Mouse (Mus musculus): ENCODE data around the gene Rarb.
"Not testable (repeated sequence)": the region's sequence is repeated elsewhere in the genome, so short reads cannot be mapped to it uniquely, and the experiment has no call there.

The Rarb gene

DNA sequence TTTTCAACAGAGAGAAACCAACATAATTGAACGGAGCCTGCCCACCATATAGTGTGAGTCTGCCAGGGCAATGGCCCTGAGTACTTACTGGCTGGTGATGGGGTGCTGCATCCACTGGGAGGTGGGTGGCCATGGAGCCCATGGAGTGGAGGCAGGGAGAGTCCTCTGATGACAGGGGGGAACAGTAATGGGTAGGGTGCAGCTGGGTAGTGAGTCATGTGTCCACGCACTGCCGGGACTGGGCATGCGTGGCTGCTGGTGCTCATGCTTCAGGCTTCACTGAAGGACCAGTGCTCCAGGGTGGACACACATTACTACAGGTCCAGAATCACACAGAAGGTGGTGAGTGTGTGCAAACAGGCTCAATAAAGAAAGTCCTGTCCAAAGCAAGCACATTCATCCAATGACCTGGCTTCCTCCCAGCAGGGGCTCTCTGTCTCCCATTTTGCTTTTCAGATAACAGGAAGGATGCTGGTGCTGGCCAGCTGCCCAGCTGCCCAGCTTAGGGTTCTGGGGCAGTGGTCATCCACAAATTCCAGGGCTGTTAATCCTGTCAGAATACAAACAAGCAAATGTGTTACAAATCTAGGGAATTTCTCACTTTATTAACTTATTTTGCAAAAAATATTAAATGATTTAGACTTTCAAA lies at the start of gene Rarb:
Gene Rarb (minus strand): TSS at position 555 of the 649 bp plus-strand sequence.
- in situ Hi-C loops (cut with MboI): no loop called here

GRCm38 (mm10) chr14:16842036-16842435 lies 23.1 kb upstream of the Rarb start:
- in situ Hi-C loops (cut with MboI): no loop called here

DNA sequence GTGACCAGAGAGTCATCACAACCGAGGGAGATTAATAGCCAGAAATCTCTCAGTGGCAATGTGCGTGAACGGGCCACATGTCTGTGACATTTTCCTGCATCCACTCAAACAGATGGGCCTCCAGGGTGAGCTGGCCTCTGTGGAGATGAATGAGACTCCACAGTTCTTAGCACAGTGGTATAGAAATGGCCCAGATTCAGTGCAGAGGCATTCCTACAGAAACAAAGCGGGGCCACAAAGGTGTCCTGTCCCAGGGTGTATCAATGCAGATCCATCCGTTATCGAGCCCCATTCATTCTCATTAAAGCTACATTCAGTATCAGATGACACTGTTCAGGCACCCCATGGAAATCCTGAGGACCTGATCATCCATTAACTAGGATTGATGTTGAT lies 22.6 kb upstream of the Rarb start:
- in situ Hi-C loops (cut with MboI): no loop called here

DNA sequence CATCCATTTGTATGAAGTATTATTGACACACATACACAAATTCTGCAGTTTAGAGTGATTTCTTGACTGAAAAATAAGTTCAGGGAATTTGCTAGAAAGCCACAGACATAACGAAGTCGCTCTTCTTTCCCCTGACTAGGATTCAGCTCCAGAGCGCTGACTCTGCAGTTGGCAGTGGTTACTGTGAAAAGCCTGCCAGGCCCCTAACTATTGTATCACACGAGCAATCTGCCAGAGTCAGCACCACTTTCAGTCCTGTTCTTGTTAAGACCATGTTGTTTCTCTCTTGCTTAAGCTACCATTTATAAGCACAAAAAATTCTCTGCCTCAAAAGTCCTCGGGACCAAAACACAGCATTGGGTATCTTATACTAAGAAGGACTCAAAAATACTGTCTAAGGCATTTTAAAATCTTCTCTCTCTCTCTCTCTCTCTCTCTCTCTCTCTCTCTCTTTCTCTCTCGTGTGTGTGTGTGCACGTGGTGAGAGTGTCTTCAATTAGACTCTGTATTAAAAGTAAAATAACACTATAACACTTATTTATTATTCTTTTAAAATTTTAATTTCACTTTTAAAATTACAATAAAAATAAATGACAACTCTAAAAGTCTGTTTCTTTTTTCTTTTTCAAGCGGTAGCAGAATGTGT lies 22.1 kb upstream of the Rarb start:
- in situ Hi-C loops (cut with MboI): no loop called here

DNA sequence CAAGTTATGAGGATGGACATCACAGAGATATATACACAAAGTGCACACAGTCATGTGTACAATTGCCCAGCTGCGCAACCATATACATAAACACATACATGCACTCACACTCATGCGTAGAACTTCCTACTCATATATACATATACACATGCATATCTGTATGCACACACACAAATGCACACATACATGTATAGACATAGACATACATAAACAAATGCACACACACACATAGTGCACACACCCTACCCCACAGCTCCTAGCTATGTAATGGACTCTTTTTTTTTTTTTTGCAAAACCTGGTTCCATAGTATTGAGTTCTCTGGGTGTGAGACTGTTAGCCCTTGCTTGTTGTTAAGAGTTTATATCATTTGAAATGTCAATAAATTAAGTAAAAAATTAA lies 21.2 kb upstream of the Rarb start:
- in situ Hi-C loops (cut with MboI): no loop called here

GRCm38 (mm10) chr14:16815096-16815741 lies 3.7 kb downstream of the Rarb start:
- in situ Hi-C loops (cut with MboI): no loop called here

- in situ Hi-C loops (cut with MboI): no loop called here
Measured at GRCm38 (mm10) chr14:16806155-16806554, 12.8 kb downstream of the Rarb start.

DNA sequence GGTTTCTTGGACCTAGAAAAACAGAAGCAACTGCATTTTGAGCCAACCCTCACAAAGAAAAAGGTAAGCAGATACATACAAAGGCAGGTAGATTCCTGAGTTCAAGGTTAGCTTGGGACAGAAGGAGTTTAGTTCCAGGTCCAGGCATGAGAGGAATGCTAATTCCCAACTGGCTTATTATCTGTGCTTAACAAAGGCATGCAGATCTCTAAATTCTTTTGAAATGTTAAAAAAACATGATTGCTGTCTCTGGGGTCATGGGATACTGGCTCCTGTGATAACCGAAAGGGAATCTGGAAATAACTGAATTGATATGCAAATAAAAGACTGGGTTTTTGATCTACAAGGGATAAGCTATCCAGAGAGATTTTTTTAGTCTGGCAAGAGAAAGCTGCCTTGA lies 28.8 kb downstream of the Rarb start:
- in situ Hi-C loops (cut with MboI): no loop called here

DNA sequence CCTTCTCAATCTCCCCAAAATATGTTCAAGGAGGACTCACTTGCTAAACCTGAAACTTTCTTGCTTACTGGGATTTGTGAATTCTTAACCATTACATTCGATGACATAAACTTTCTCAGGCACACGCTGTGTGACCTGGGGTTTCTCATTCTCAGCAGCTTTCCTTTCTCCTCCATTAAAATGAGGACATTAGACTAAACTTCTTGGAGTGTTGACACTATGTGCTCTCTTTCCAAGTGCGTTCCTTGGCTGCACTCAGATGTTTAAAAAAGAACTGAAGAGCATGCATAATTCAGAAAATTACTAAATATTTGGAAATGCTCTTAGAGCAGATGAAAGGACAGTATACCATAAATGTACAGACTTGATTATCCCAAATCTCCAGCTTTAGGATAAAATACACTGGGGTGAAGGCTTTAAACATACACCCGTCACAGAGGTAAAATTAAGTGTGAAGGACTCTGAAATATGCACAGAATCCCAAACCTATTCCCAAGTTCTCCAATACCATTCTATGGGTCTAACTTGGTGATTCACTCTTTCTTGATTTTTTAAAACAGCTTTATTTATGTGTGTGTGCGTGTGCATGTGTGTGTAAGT lies 36.9 kb downstream of the Rarb start:
- in situ Hi-C loops (cut with MboI): no loop called here

- in situ Hi-C loops (cut with MboI): no loop called here
Measured at GRCm38 (mm10) chr14:16776723-16777381, 42.1 kb downstream of the Rarb start.

- in situ Hi-C loops (cut with MboI): no loop called here
Measured at GRCm38 (mm10) chr14:16772927-16773326, 46.0 kb downstream of the Rarb start.

GRCm38 (mm10) chr14:16765891-16766290 lies 53.1 kb downstream of the Rarb start:
- in situ Hi-C loops (cut with MboI): no loop called here

- in situ Hi-C loops (cut with MboI): no loop called here
Measured at GRCm38 (mm10) chr14:16762773-16763172, 56.2 kb downstream of the Rarb start.

GRCm38 (mm10) chr14:16758773-16759434 lies 60.1 kb downstream of the Rarb start:
- in situ Hi-C loops (cut with MboI): no loop called here

DNA sequence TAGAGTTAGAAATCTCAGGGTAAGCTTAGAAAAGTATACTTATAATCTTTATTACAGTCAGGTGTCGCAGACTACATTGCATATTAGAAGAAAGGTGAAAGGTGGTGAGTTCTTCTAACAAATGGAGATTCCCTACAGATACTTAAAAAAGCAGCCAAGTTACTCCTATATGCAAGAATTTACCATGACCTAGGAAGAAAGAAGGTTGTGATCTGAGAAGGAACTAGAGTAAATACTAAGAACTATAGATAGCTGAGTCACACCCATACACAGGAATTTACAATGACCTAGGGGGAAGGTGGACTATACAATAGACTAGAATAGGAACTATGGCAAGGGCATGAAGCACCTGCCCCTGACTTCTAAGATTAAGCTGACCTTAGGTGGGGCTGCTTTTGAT lies 63.4 kb downstream of the Rarb start:
- in situ Hi-C loops (cut with MboI): not testable (repeated sequence)

GRCm38 (mm10) chr14:16752648-16753047 lies 66.3 kb downstream of the Rarb start:
- in situ Hi-C loops (cut with MboI): no loop called here

- in situ Hi-C loops (cut with MboI): no loop called here
Measured at GRCm38 (mm10) chr14:16746982-16747578, 71.9 kb downstream of the Rarb start.

DNA sequence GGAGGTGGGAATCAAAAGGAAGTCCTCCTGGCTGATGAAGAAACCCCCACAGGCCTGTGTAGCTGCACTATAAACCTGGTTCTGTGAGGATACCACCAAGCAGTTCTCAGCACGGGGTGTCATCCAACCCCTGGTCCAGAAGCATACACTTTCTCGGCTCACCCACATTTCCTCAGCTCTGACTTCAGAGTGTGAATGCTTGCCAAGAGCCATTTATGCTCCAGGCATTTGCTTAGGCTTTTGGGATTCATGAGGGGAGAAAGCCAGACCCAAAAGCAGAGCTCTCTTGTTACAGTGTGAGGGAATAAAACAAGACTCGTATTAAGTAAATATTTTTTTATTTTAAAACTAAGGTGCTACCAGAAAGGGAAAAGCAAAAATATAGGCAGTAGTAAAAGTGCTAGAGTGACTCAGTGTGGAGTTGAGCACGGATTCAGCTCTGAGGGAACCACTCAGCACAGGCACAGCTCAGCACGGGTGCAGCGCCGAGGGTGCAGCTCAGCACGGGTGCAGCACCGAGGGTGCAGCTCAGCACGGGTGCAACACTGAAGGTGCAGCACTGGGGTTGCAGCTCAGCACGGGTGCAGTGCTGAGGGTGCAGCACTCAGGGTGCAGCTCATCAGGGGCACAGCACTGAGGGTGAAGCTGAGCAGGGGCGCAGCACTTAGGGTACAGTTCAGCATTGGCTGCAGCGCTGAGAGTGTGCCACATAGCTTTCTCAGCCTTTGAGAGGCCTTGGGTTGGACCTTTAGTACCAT lies 77.8 kb downstream of the Rarb start:
- in situ Hi-C loops (cut with MboI): no loop called here

GRCm38 (mm10) chr14:16738538-16738937 lies 80.4 kb downstream of the Rarb start:
- in situ Hi-C loops (cut with MboI): no loop called here

DNA sequence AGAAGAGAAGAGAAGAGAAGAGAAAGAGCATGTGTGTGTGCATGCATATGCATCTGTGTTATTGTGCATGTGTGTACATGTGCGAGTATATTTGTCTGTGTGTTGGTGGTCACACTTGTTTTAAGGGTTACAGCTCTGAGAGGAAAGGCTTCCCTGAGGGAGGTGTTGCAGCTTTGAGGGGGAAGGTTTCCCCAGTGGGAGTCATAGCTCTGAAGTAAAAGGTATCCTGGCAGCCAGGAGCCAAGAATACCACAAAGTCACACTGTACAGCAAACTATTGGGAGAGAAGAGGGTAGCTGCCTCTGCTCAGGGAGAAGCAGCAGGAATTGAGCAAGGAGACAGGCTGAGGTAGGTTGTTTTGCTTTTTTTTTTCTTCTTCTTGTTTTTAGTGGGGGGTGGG lies 81.2 kb downstream of the Rarb start:
- in situ Hi-C loops (cut with MboI): no loop called here
